Mouse (Mus musculus) thymus, postnatal 4 days (tissue): Measurements from ENCODE around the gene 4930452B06Rik.

Experiments used
- DNase-seq: peaks from one replicate; pipeline ENCODE4 v3.0.0; 2021

Gene 4930452B06Rik

GRCm38 (mm10) chr14:8449299-8449698 lies 216.7 kb downstream of the 4930452B06Rik start:
- no peak for DNase-seq

DNA sequence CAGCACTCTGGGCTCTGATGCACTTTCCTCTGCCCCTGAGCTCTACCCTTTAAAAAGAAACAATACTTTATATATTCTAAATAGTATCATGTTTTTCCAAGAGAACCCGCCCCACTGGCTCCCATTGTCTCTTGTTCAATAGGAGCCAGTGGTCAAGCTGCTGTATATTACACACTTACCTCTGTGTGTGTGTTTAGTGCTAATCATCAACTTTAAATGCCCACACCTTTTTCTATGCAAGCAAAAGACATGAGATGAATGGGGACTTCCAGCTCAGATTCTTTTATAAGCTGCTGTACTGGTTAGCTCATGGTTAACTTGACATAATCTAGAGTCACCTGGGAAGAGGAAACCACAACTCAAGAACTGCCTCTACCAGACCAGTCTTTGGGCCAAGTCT lies 218.7 kb downstream of the 4930452B06Rik start:
- DNase-seq = no peak

GRCm38 (mm10) chr14:8444363-8444762 lies 221.7 kb downstream of the 4930452B06Rik start:
- DNase-seq = no peak

DNA sequence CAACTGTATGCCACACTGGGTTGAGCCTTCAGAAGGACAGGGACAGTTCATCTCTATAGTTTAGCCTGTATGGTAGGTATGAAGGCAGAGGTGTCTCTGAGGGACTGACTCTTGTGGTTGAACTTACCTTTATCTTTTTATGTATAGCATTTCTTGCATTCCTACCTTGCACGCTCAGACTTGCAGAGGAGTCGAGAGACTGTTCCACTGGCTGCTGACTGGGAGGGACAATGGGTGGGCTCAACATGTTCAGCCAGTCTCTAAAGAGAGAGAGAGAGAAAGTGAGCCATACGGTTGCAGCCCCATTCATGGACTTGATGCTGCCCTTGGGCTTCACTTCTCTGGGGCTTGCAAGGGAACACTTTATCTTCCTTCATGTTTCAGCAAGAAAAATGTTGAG lies 223.3 kb downstream of the 4930452B06Rik start:
- no peak for DNase-seq

GRCm38 (mm10) chr14:8441623-8442022 lies 224.4 kb downstream of the 4930452B06Rik start:
- DNase-seq = no peak

DNA sequence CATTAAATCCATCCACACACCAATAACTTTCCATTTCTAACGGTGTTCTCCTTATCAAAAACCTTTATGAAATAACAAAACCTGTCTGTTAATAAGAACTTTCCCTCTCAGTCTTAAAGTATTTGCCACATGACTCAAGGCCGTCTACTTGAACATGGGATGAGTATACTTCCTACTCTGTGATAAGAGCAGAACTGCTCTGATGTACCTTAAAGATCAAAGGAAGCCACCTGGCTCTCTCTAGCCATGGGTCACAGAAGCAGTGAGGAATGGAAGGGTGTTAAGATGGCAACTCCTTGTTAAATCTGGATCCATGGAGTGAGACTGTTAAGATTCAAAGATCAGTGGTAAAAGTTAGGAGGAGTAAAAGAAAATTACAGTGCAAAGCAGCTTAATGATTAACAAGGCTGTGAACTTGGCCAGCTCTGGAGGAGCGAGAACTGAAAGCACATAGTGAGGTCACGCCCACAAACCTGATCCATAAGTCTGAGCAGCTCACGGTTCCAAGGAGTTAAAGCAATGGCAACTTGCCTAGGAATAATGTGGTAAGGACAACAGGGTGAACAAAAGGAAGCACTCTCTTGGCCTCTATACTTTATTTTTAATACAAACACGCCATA lies 235.3 kb downstream of the 4930452B06Rik start:
- no peak for DNase-seq

DNA sequence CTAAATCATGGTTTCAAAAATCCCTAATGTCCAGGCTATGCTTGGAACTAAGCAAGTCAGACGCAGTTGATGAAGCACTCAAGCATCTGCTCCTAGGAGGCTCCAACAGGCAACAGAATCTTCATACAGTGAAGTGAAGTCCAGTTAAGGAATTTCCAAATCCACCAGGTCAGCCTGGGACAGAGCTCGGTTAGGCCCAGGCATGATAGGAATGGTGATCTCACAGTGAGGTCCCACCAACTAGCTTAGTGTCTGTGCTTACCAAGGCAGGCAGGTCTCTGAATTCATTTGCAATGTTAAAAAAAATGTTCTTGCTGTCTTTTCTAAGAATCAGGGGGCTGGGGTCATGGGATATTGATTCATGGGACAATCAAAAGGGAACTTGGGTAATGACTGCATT lies 236.3 kb downstream of the 4930452B06Rik start:
- DNase-seq = no peak

DNA sequence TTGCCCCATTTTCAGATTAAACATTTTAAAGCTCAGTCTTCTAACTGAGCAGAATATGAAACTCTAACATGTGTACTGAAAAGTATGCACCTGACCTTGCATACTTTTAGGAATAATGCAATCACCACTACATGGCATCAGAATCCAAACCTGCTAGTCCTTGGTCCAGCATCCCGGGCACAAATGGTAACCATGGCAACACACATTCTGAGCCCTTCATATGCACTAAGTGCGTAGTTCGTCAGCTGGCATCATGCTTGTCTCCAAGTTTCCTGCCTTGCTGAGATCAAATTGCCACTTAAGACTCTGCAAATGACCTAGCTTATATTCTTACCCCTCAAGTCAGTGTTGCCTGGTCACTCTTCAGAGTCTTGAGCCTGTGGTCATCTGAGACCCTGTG lies 243.2 kb downstream of the 4930452B06Rik start:
- DNase-seq = no peak

DNA sequence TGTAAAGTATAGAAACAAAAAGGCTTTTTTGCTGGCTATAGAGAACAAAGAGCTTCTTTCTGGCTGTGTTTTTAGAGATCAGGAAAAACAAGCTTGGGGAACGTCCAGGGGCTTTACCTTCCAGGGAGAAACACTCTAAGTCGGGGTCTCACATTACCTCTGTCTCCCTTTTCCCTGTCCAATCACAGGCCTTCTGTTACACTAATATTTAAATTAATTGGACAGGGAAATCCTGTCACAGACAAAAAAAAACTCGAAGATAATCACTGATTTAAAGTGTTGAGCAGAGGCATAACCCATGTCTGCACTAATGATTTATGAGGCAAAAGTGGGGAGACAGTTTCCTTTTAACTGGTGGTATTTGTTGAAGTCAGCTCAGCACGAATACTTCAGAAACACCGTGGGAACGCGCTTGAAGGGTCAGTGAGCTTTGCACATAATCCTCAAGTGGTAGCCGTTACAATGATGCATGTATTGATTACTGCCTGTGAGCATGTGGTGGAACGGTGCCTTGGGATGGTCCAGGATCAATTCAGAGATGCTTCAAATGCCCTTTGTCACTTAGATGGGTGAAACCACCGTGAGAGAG lies 244.7 kb downstream of the 4930452B06Rik start:
- DNase-seq = no peak

GRCm38 (mm10) chr14:8418610-8419009 lies 247.4 kb downstream of the 4930452B06Rik start:
- DNase-seq = no peak

DNA sequence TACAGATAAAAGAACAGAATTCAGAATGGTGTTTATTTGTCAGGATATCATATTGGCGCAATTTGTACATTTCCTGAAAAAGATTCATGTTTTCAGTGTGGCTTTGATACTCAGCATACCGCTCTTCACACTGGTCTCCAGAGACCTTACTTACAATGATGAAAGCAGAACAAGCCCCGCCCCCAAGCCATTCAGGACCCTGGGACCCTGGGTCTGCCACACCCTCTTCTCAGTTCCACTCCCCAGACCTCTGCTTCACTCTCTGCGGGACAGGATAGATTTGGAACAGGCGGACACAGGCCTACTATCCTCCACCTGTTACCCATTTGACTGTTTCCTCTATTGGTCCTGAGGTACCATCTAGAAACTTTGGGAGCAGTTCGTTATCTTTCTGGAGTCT lies 260.1 kb downstream of the 4930452B06Rik start:
- no peak for DNase-seq

DNA sequence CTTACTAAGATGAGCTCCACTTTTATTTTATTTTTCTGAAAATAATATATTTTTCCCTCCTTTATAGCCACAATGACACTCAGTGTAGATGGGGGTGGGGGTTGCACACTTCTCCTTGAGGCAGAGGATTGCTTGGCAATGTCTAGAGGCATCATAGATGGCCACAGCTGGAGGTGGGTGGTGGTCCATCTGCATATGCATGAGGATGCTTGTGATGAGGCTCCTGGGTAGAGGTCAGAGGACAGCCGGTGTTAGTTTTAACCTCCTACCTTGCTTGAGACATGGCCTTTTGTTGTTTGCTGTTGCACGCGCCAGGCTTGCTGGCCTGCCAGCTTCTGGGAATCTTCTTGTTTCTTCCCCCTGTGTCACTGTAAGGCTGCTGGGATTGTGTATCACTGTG lies 262.7 kb downstream of the 4930452B06Rik start:
- DNase-seq = no peak

GRCm38 (mm10) chr14:8398507-8398906 lies 267.5 kb downstream of the 4930452B06Rik start:
- no peak for DNase-seq

DNA sequence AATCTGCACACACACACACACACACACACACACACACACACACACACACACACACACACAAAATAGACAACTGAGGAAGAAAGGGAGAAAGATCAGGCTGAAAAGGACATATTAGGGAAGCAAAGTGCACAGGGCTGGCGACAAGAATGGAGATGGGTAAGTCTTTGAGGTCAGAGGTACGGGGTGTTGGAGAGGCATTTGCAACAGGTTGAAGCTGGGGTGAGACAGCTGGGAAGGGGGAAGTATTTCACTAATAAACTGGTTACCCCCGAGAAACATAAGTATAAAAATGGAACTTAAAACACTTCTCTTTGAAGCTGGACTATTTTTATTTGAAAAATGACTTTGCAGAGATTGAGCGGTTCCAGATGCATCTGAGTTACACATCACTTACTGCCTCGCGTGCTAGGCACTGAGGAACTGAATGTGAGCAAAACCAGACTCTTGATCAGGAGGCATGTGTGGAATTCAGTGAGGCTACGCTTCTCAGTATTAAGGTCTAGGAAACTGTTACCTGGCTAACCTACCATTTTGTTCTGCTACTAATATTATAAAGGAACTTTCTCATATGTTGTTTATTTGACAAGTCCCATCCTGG lies 270.3 kb downstream of the 4930452B06Rik start:
- DNase-seq = no peak

DNA sequence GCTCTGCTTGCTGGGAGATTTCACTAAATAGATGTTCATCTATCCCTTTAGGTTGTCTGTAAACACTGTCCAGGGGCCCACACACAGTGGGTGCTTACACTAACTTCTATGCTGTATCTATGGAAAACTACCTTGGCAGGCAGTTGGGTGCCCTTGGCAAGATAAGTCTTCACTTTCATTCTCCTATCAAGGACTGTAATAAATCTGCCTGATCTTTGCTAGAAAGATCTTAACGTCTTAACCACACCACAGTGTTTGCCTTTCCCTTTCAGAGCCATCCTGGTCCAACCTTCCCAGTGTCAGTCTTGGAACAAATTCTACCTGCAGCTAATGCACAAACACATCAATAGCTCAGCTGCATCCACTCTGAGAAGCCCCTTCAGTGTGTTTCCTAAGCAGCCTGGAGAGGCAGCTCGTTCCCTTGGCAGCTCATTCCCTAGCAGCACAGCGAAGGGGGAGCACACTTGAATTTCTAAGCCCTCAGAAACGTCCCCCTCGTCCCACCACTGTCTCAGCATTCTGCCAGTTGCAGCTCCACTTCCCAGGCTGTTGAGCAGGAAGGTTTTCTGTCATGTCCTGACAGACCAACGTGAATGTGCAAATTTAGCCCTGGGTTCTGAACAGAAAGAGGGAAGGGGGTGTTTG lies 273.7 kb downstream of the 4930452B06Rik start:
- DNase-seq = no peak
